Mouse (Mus musculus) erythroblast, embryonic 14.5 days (primary cell): ENCODE measurements around the gene Rasgrp2. TPM values are rescaled to one million over a fixed set of nuclear protein-coding genes. Genes with fewer than 3 reads are reported as not detected.
A peak's percentile ranks its signal among the peaks of the same experiment; 100 is the strongest.

Experiments
- H3K27me3 ChIP-seq: 2 replicates; pipeline ENCODE4 v1.6.1; 2012; ENCODE audit warnings: inconsistent platforms; ENCODE audit not compliant: control insufficient read depth
- H3K36me3 ChIP-seq: 2 replicates; pipeline ENCODE4 v1.6.1; 2012; ENCODE audit warnings: mild to moderate bottlenecking, inconsistent platforms; ENCODE audit not compliant: control insufficient read depth
- H3K4me1 ChIP-seq: 2 replicates; pipeline ENCODE4 v1.6.1; 2012; ENCODE audit warnings: inconsistent platforms; ENCODE audit not compliant: control insufficient read depth
- H3K4me3 ChIP-seq: replicated peaks from 2 replicates; pipeline ENCODE3; 2012; ENCODE audit warnings: moderate library complexity, mild to moderate bottlenecking, inconsistent platforms
- H3K9me3 ChIP-seq: 2 replicates; pipeline ENCODE4 v1.6.1; 2012; ENCODE audit warnings: low read length, inconsistent platforms, mixed read lengths; ENCODE audit not compliant: control insufficient read depth
- GATA1 ChIP-seq: IDR thresholded peaks from 2 replicates; pipeline ENCODE4 v1.6.1; 2012; ENCODE audit warnings: low read length, inconsistent platforms, mixed read lengths
- TAL1 ChIP-seq: IDR thresholded peaks from 3 replicates; pipeline ENCODE4 v1.6.1; 2012; ENCODE audit warnings: low read length, inconsistent platforms, mixed read lengths
- polyA plus RNA-seq: library from polyadenylated mRNA; stranded (reverse); fragments of >175 nt; gene quantifications from 2 replicates; pipeline ENCODE4 v1.2.3, GENCODE M21; 2012

Gene Rasgrp2
- polyA plus RNA-seq, 1 experiment: 0.71 TPM

- Histone ChIP-seq H3K36me3 (no peaks in the 10 kb centered on the region), H3K4me3 (no peak overlapping the region), H3K9me3 (no peaks in the 10 kb centered on the region), H3K4me1 (peaks cover 6% of the 10 kb centered on the region), H3K27me3 (peaks cover 14% of the 10 kb centered on the region)
- no peak for TF ChIP-seq TAL1
- TF ChIP-seq GATA1: no peak
These were observed 11.1 kb upstream of the Rasgrp2 start for GRCm38 (mm10) chr19:6388006-6388405.

GRCm38 (mm10) chr19:6389803-6390202 lies 9.3 kb upstream of the Rasgrp2 start:
- no peaks in the 10 kb centered on the region for H3K9me3 ChIP-seq
- H3K36me3 ChIP-seq: no peaks in the 10 kb centered on the region
- TF ChIP-seq GATA1: no peak
- no peak for TF ChIP-seq TAL1
- H3K27me3 ChIP-seq: peaks cover 14% of the 10 kb centered on the region
- H3K4me1 ChIP-seq: peaks cover 6% of the 10 kb centered on the region
- peak overlapping the region; percentile 43 for H3K4me3 ChIP-seq

DNA sequence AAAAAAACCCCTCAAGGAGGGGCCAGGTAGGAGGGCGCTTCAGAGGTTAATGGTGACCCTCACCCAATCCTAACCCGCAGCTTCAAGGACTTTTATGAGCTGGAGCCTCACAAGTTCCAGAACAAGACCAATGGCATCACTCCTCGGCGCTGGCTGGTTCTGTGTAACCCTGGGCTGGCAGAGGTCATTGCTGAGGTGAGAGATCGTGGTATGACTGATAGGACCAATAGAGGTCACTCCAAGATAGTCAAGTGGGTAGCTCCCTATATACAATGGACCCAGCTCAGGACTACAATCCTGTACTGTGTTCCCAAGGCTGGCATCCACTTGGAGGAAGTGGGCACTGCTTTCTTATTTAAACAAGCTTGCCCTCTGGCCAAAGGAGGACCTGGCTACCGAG lies 8.9 kb upstream of the Rasgrp2 start:
- TF ChIP-seq TAL1: no peak
- no peak for TF ChIP-seq GATA1
- no peak overlapping the region for H3K4me3 ChIP-seq
- H3K4me1 ChIP-seq: peaks cover 6% of the 10 kb centered on the region
- no peaks in the 10 kb centered on the region for H3K36me3 ChIP-seq
- H3K27me3 ChIP-seq: peaks cover 14% of the 10 kb centered on the region
- no peaks in the 10 kb centered on the region for H3K9me3 ChIP-seq

GRCm38 (mm10) chr19:6392743-6393393 lies 6.3 kb upstream of the Rasgrp2 start:
- Histone ChIP-seq H3K36me3 (no peaks in the 10 kb centered on the region), H3K27me3 (peaks cover 21% of the 10 kb centered on the region), H3K4me3 (no peak overlapping the region), H3K4me1 (peaks cover 6% of the 10 kb centered on the region), H3K9me3 (no peaks in the 10 kb centered on the region)
- TF ChIP-seq GATA1: no peak
- TF ChIP-seq TAL1: no peak

DNA sequence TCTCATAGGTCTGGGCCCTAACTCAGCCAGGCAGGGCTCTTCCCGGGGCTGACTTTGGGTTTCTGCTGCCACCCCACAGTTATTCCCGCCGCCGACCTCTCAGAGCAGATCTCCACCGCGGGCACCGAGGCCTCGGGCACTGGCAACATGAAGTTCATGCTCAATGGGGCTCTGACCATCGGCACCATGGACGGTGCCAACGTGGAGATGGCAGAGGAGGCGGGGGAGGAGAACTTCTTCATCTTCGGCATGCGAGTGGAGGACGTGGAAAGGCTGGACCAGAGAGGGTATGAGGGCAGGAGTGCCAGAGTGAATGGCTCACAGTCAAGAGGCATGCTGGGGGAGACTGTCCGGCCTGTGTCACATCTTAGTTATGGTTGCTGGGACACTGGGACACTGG lies 5.5 kb upstream of the Rasgrp2 start:
- Histone ChIP-seq H3K4me1 (peaks cover 9% of the 10 kb centered on the region), H3K4me3 (no peak overlapping the region), H3K27me3 (peaks cover 28% of the 10 kb centered on the region), H3K9me3 (no peaks in the 10 kb centered on the region), H3K36me3 (no peaks in the 10 kb centered on the region)
- TF ChIP-seq GATA1 (no peak), TAL1 (no peak)

DNA sequence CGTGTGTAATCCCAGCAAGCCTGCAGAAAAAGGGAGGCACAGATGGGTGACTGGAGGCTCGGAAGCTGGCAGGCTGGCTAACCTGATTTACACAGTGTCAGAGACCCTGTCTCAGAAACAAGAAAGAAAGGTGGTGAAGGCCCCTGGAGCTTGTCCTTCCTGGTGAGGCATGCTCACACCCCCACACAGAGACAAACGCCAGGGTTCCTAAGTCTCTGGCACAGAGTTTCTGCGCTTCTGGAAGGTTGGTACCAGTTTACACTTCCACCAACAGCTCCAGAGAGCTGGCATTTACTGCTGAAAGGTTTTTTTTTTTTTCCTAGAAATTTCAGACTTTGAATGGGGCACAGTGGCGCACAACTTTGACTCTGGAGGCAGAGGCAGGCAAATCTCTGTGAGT lies 2.9 kb upstream of the Rasgrp2 start:
- no peaks in the 10 kb centered on the region for H3K36me3 ChIP-seq
- no peak overlapping the region for H3K4me3 ChIP-seq
- peaks cover 41% of the 10 kb centered on the region for H3K27me3 ChIP-seq
- no peak for TF ChIP-seq GATA1
- no peak for TF ChIP-seq TAL1
- peaks cover 3% of the 10 kb centered on the region; the same call in 1 of the 2 replicates for H3K9me3 ChIP-seq
- peaks cover 21% of the 10 kb centered on the region for H3K4me1 ChIP-seq

DNA sequence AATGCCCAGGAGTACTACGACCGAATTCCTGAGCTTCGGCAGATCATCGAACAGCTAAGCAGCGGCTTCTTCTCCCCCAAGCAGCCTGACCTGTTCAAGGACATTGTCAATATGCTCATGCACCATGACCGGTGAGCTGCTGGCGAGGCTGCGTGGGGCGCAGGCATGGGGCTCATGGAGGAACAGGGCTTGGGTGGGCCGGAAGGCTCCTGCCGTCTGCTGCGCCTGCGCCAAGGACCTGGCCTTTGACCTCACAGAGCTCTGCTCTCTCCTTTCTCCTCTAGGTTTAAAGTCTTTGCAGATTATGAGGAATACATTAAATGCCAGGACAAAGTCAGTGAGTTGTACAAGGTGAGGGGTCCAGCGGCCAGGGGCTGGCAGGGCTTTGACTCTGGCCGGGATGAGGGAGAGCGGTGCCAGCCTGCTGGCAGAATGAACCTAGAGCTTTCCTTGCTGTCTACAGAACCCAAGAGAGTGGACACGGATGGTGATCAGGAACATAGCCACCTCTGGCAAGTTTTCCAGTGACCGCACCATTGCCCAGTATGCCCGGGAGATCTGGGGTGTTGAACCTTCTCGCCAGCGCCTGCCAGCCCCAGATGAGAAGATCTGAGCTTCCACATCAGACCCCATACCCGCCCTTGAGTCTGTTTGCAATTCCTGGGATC lies 1.4 kb upstream of the Rasgrp2 start:
- Histone ChIP-seq H3K36me3 (no peaks in the 10 kb centered on the region), H3K4me3 (no peak overlapping the region), H3K27me3 (peaks cover 56% of the 10 kb centered on the region), H3K4me1 (peaks cover 26% of the 10 kb centered on the region), H3K9me3 (peaks cover 3% of the 10 kb centered on the region; the same call in 1 of the 2 replicates)
- TF ChIP-seq TAL1: no peak
- TF ChIP-seq GATA1: no peak

DNA sequence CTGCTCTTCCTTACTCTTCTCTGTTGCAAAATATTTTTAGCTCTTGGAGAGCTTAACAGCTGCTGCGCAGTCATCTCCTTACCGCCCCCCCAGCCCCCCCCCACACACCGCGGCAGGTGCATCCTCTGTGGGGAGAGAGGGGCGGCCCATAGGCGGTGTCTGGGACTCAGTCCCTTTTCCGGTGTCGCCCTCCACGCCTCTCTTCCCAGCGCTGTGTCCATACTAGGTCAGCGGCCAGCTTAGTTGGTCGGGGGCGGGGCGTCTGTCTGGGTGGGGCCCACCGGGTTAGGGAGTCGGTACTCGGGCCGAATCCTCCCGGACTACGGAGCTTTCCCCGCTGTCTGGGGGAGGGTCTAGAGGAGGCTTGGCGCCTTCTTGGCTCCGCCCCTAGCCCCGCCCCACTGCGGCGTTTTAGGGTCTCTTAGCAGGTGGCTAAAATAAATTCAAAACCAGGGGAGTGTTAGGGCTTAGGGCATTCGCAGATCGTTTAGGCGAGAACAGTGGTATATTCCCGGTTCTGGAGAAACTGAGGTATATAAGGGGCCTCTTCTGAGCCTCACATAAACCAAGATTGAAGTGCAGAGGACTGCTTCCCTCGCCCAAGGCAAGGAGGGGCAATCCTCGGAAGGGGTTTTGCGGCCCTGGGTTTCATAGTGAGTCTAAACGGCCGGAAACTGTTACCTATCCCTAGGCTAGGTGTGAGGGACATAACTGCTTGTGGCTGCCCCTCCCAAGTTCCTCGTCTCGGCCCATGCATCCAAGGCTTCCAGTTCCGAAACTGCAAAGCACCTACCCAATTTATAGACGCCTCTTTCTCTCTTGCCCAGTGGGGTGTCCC lies 474 bp upstream of the Rasgrp2 start:
- TF ChIP-seq GATA1 (no peak), TAL1 (no peak)
- Histone ChIP-seq H3K36me3 (no peaks in the 10 kb centered on the region; the same call in 1 of the 2 replicates), H3K4me1 (peaks cover 26% of the 10 kb centered on the region), H3K9me3 (peaks cover 3% of the 10 kb centered on the region; the same call in 1 of the 2 replicates), H3K4me3 (peak overlapping the region; percentile 55), H3K27me3 (peaks cover 59% of the 10 kb centered on the region)
